Mouse (Mus musculus) thymus, adult 2 months (tissue): ENCODE results near the gene Mfap4.

Source experiments
- CTCF ChIP-seq: fragments of 200-500 bp; IDR thresholded peaks from 2 replicates; pipeline ENCODE4 v1.5.1; 2012; ENCODE audit warnings: mild to moderate bottlenecking, control low read depth, low read length, moderate library complexity, borderline replicate concordance; ENCODE audit not compliant: control insufficient read depth, poor library complexity, insufficient read depth; ENCODE audit errors: extremely low read depth
- POLR2A ChIP-seq: fragments of 200-500 bp; IDR thresholded peaks from 2 replicates; pipeline ENCODE4 v1.6.1; 2012; ENCODE audit warnings: mild to moderate bottlenecking, low read length, control low read depth, moderate library complexity; ENCODE audit not compliant: control insufficient read depth, poor library complexity, insufficient read depth; ENCODE audit errors: extremely low read depth

DNA sequence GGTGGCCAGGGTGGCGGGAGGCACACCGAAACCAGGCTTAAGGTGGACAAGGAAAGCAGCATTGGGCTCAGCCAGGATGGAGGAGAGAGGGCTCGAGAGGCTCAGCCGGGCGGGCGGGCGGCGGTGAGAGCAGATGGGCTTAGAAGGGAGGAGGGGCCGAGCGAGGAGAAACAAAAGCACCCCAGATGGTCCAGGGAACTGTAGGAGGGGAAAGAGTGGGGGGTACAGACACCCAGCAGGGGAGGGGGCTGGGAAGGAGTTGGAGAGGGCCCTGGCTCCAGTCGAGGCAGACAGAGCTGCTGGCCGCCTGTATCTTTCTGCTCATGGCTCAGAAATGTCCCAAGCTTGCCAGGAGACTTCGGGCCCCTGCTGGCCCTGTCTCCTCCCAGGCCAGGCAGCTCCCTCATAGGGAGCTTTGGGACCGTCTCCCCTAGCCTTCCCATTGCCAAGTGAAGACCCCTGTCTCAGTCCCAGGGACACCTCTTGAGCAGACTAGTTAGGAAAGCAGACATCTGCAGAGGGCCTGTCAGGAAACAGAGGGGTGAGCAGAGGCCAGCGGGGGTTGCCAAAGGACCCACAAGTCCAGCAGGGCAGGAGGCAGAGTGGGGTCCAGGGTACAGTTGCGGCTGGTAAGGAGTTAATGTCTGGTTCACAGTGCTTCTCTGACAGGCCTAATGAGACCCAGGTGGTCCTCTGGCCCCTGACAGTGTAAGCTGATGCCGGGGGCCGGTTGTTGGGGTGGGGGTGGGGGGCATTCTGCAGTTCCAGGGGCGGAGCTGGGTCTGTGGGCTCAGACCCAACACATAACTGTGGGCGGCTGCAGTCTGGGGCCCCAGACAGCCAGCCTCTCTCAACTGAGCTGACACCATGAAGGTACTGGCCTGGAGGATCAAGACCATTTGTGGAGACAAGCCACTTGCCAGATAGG is at the start of gene Mfap4:
- no peak for TF ChIP-seq CTCF
- TF ChIP-seq POLR2A, result no peak
